Mouse (Mus musculus) hindbrain, embryonic 11.5 days (tissue): ENCODE measurements around the gene Asic2. TPM values are rescaled to one million over a fixed set of nuclear protein-coding genes. Genes with fewer than 3 reads are reported as not detected.

Experiments
- ATAC-seq: fragments of 200-750 bp; cut with Nextera tagmentation; 2 replicates; pipeline ENCODE4 v1.8.0; 2017; ENCODE audit warnings: mild to moderate bottlenecking, moderate TSS enrichment, moderate library complexity; ENCODE audit not compliant: low FRiP score
- DNase-seq: peaks from one replicate; pipeline ENCODE4 v3.0.0-alpha.2; 2015; ENCODE audit warnings: low spot score
- H3K27ac ChIP-seq: fragments of 300-500 bp; sonication (generic); 2 replicates; pipeline ENCODE4 v1.5.1; 2014; ENCODE audit warnings: mild to moderate bottlenecking, low read depth, low read length
- H3K27me3 ChIP-seq: fragments of 300-500 bp; sonication (generic); 2 replicates; pipeline ENCODE4 v1.6.1; 2014; ENCODE audit warnings: mild to moderate bottlenecking, low read length, moderate library complexity, mixed read lengths; ENCODE audit not compliant: control insufficient read depth, insufficient read depth
- H3K36me3 ChIP-seq: fragments of 300-500 bp; sonication (generic); 2 replicates; pipeline ENCODE4 v1.6.1; 2014; ENCODE audit warnings: mild to moderate bottlenecking, low read length, moderate library complexity, mixed read lengths; ENCODE audit not compliant: control insufficient read depth, insufficient read depth
- H3K4me1 ChIP-seq: fragments of 300-500 bp; sonication (generic); replicated peaks from 2 replicates; pipeline ENCODE4 v1.6.1; 2014; ENCODE audit warnings: low read length, mixed read lengths; ENCODE audit not compliant: control insufficient read depth, insufficient read depth
- H3K4me2 ChIP-seq: fragments of 300-500 bp; sonication (generic); replicated peaks from 2 replicates; pipeline ENCODE4 v1.6.1; 2014; ENCODE audit warnings: mild to moderate bottlenecking, low read depth, low read length
- H3K4me3 ChIP-seq: fragments of 300-500 bp; sonication (generic); 2 replicates; pipeline ENCODE4 v1.5.1; 2014; ENCODE audit warnings: low read depth, low read length
- H3K9ac ChIP-seq: fragments of 300-500 bp; sonication (generic); 2 replicates; pipeline ENCODE4 v1.6.1; 2014; ENCODE audit warnings: low read depth, low read length
- H3K9me3 ChIP-seq: fragments of 300-500 bp; sonication (generic); 2 replicates; pipeline ENCODE4 v1.6.1; 2016; ENCODE audit warnings: low read length; ENCODE audit not compliant: control insufficient read depth
- WGBS: fragments of 180-500 bp; shearing (Covaris S2); extraction: QIAGEN DNeasy Blood & Tissue Kit; methylation state at CpG from one replicate; pipeline ENCODE4 v1.1.7; 2014; 5-methylcytosine and 5-hydroxymethylcytosine counted together
- polyA plus RNA-seq: library from polyadenylated mRNA; unstranded; fragments of >200 nt; fragmentation: Nextera tagmentation; extraction: Ambion mirVana; gene quantifications from 2 replicates; pipeline ENCODE4 v1.2.1, GENCODE M21; 2014

Gene Asic2
- polyA plus RNA-seq, 1 experiment from 2014 or later, result 1.7 TPM

DNA sequence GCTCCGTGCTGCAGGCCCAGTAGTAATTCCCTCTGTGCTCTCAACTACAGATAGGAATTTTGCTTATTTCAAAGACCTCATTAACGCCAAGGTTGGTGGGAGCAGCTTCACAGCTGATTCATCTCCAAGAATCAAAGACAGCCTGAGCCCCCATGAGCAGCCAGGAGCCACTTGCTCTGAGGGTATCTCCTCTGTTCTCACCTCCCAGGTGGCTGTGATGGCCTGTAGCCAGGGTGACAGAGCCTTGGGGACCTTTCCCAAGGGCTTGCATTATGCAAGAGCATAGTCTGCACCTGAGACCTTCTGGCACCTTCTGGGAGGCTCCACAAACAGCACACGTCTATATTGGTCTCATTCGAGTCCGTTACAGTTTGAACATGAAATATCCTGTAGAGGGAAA lies 261.3 kb downstream of the Asic2 start:
- ATAC-seq, result no peak
- no peaks in the 10 kb centered on the region for H3K27me3 ChIP-seq
- no peak overlapping the region for H3K9ac ChIP-seq
- no peak overlapping the region for H3K4me3 ChIP-seq
- no peaks in the 10 kb centered on the region for H3K4me1 ChIP-seq
- H3K36me3 ChIP-seq, result no peaks in the 10 kb centered on the region
- H3K4me2 ChIP-seq, result no peak overlapping the region
- no peak for DNase-seq
- 83% methylated on average over 5 of the region's 5 CpGs for WGBS
- H3K27ac ChIP-seq, result no peak overlapping the region
- H3K9me3 ChIP-seq, result no peaks in the 10 kb centered on the region

DNA sequence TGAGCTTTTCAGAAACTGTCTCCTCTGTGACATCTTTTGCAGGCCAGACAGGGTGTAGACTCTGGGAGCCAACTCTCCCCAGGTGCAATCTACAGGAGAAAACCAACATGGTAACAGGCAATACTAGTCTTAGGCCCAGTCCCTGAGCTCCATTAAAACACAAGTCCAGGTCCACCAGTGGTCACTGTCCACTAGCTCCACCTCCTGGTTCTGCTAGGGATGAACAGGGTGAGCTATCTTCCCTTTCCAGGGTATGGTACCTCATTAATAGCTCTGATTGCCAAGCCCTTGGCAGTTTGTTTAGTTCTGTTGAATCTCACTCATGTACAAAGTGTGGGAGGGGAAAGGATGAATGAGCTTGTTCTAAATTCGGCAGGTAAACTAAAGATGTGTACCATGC lies 270.2 kb downstream of the Asic2 start:
- no peak for DNase-seq
- Histone ChIP-seq H3K4me1 (no peaks in the 10 kb centered on the region), H3K9ac (no peak overlapping the region), H3K36me3 (no peaks in the 10 kb centered on the region), H3K4me3 (no peak overlapping the region), H3K9me3 (no peaks in the 10 kb centered on the region), H3K4me2 (no peak overlapping the region), H3K27ac (no peak overlapping the region), H3K27me3 (no peaks in the 10 kb centered on the region)
- 70% methylated on average over 1 of the region's 1 CpGs for WGBS
- ATAC-seq, result no peak

- no peak overlapping the region for H3K4me3 ChIP-seq
- H3K9me3 ChIP-seq, result no peaks in the 10 kb centered on the region
- no peaks in the 10 kb centered on the region for H3K4me1 ChIP-seq
- ATAC-seq, result no peak
- H3K27ac ChIP-seq, result no peak overlapping the region
- WGBS, result 82% methylated on average over 2 of the region's 2 CpGs
- no peak overlapping the region for H3K9ac ChIP-seq
- H3K27me3 ChIP-seq, result no peaks in the 10 kb centered on the region
- no peak for DNase-seq
- H3K4me2 ChIP-seq, result no peak overlapping the region
- no peaks in the 10 kb centered on the region for H3K36me3 ChIP-seq
Measured at GRCm38 (mm10) chr11:81695501-81695900, 272.8 kb downstream of the Asic2 start.

DNA sequence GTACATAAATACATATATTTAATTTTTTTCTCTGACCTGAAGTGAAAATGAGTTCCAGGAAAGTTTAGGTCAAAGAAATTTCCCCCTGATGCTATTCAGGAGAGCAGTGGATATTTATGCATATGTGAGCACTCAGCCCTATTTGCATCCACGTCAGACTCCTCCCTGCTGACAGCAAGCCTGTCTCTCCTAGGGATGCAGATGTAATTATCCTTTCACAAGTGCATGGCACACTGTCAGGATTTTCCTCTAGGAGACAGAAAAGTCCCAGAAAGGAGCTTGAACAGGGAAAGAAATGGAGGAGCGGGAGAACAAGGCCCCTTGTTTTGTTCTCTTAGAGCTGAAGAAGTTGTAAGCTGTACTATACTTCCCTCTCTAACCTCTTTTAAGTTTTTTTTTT lies 287.7 kb downstream of the Asic2 start:
- Histone ChIP-seq H3K36me3 (no peaks in the 10 kb centered on the region), H3K27ac (no peak overlapping the region), H3K9me3 (no peaks in the 10 kb centered on the region), H3K4me3 (no peak overlapping the region), H3K4me1 (no peaks in the 10 kb centered on the region), H3K27me3 (no peaks in the 10 kb centered on the region), H3K9ac (no peak overlapping the region), H3K4me2 (no peak overlapping the region)
- DNase-seq (no peak), ATAC-seq (no peak)
- 76% methylated on average over 2 of the region's 2 CpGs for WGBS

DNA sequence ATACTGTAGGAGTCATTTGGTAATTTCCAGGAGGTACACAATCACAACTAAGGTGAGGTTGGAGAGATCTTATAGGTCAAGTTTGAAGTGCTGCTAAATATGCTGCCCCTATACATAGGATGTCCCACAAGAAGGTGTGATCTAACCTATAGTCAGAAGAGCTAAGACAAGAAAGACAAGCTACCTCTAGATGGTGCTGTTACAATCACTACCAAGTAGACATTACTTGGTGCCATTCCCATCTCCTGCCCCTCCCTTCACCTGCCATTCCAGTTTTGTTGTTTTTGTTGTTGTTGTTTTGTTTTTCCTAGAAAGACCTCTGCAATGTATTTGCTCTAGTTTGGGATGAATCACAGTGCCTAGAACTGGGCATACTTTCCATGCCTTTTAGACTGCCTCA lies 296.5 kb downstream of the Asic2 start:
- Histone ChIP-seq H3K27ac (no peak overlapping the region), H3K4me3 (no peak overlapping the region), H3K27me3 (no peaks in the 10 kb centered on the region), H3K4me1 (no peaks in the 10 kb centered on the region), H3K9me3 (no peaks in the 10 kb centered on the region), H3K36me3 (no peaks in the 10 kb centered on the region), H3K4me2 (no peak overlapping the region), H3K9ac (no peak overlapping the region)
- DNase-seq (no peak), ATAC-seq (no peak)

GRCm38 (mm10) chr11:81670436-81670835 lies 297.8 kb downstream of the Asic2 start:
- no peaks in the 10 kb centered on the region for H3K4me1 ChIP-seq
- WGBS, result 82% methylated on average over 3 of the region's 3 CpGs
- H3K4me3 ChIP-seq, result no peak overlapping the region
- H3K27me3 ChIP-seq, result no peaks in the 10 kb centered on the region
- H3K4me2 ChIP-seq, result no peak overlapping the region
- no peaks in the 10 kb centered on the region for H3K9me3 ChIP-seq
- no peaks in the 10 kb centered on the region for H3K36me3 ChIP-seq
- no peak overlapping the region for H3K27ac ChIP-seq
- DNase-seq (no peak), ATAC-seq (no peak)
- no peak overlapping the region for H3K9ac ChIP-seq

- Histone ChIP-seq H3K27me3 (no peaks in the 10 kb centered on the region), H3K4me2 (no peak overlapping the region), H3K4me1 (no peaks in the 10 kb centered on the region), H3K9ac (no peak overlapping the region), H3K4me3 (no peak overlapping the region), H3K27ac (no peak overlapping the region), H3K36me3 (no peaks in the 10 kb centered on the region), H3K9me3 (no peaks in the 10 kb centered on the region)
- WGBS, result 97% methylated on average over 1 of the region's 1 CpGs
- ATAC-seq (no peak), DNase-seq (no peak)
Measured at GRCm38 (mm10) chr11:81658850-81659249, 309.4 kb downstream of the Asic2 start.

DNA sequence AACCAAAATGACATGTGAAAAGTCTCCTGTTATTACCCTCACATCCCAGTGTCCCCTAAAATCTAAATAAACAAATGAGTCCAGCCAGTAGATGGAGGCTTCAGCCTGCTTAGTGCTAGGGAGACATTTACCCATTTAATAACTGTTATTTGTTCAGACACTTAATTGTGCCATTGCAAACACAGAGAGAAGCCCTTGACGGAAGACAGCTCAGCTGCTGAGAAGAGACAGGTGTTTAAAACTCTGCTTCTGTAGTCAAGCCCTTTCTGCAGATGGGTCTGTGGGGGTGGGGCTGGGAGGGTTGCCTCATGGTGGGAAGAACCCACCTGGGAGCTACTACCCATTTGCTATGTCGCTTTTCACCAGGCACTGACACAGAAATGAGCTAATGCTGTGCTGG lies 311.1 kb downstream of the Asic2 start:
- no peak overlapping the region for H3K4me2 ChIP-seq
- H3K27ac ChIP-seq, result no peak overlapping the region
- no peak for ATAC-seq
- no peak overlapping the region for H3K4me3 ChIP-seq
- H3K9ac ChIP-seq, result no peak overlapping the region
- DNase-seq, result no peak
- no peaks in the 10 kb centered on the region for H3K27me3 ChIP-seq
- 62% methylated on average over 2 of the region's 2 CpGs for WGBS
- H3K4me1 ChIP-seq, result no peaks in the 10 kb centered on the region
- H3K36me3 ChIP-seq, result no peaks in the 10 kb centered on the region
- no peaks in the 10 kb centered on the region for H3K9me3 ChIP-seq

- H3K27ac ChIP-seq, result no peak overlapping the region
- H3K27me3 ChIP-seq, result no peaks in the 10 kb centered on the region
- H3K36me3 ChIP-seq, result no peaks in the 10 kb centered on the region
- no peaks in the 10 kb centered on the region for H3K9me3 ChIP-seq
- H3K4me3 ChIP-seq, result no peak overlapping the region
- WGBS, result 32% methylated on average over 4 of the region's 4 CpGs
- H3K4me2 ChIP-seq, result no peak overlapping the region
- H3K9ac ChIP-seq, result no peak overlapping the region
- no peak for DNase-seq
- no peak for ATAC-seq
- H3K4me1 ChIP-seq, result no peaks in the 10 kb centered on the region
Measured at GRCm38 (mm10) chr11:81647828-81648227, 320.4 kb downstream of the Asic2 start.
